Mouse (Mus musculus): ENCODE measurements around the gene Gm7861. TPM values are rescaled to one million over a fixed set of nuclear protein-coding genes. Genes with fewer than 3 reads are reported as not detected.
"Not testable (repeated sequence)": the region's sequence is repeated elsewhere in the genome, so short reads cannot be mapped to it uniquely, and the experiment has no call there.

Gene Gm7861
- polyA plus RNA-seq (2015; fragmentation: Nextera tagmentation; extraction: Ambion mirVana), result not detected in 2 replicates

DNA sequence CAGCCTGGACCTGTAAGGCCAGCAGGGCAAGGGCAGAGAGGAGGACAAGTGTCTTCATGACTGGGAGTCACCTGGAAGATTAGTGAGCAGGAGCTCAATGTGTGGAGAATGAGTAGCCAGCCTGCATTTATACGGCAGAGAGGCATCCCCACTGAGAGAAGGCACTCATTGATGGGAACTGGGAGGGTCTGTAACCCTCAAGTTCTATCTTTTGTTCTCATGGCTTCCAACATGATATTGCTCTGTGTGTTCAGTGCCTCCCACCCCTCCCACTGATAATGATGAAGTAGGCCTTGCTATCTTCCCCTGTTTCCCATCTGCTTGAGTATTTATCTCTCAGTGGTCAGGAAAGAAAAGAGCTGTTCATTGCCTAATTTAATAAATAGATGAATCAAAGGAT, at the start of gene Gm7861:
Gene Gm7861 (minus strand): TSS at position 101 of the 400 bp plus-strand sequence.
- not testable (repeated sequence) for DNase-seq (ENCODE audit: low spot score)

DNA sequence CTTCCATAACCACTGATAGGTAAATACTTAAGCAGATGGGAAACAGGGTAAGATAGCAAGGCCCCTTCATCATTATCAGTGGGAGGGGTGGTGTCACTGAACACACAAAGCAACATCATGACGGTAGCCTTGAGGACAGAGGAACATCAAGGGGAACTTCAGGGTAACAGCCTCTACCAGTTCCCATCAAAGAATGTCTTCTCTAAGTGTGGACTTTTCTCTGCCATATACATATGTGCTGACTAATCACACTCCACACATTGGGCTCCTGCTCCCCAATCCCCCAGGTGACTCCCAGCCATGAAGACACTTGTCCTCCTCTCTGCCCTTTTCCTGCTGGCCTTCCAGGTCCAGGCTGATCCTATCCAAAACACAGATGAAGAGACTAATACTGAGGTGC, 23.6 kb upstream of the Gm7861 start, which contains the start of gene Defa26:
Gene Defa26 (plus strand): TSS at position 301 of the 400 bp plus-strand sequence.
- not testable (repeated sequence) for DNase-seq (ENCODE audit: low spot score)

DNA sequence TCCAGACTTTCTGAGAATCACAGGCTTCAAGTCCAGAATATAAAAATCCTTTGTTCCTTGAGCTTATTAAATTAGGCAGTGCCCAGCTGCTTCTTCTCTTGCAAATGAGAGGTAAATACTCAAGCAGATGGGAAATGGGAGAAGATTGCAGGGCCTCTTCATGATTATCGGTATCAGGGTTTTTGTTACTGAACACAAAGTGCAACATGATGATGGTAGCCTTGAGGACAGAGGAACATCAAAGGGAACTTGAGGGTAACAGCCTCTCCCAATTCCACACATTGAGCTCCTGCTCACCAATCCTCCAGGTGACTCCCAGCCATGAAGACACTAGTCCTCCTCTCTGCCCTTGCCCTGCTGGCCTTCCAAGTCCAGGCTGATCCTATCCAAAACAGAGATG, 11.6 kb downstream of the Gm7861 start, which contains the start of gene Defa28:
Gene Defa28 (plus strand): TSS at position 301 of the 400 bp plus-strand sequence.
- not testable (repeated sequence) for DNase-seq (ENCODE audit: low spot score)

DNA sequence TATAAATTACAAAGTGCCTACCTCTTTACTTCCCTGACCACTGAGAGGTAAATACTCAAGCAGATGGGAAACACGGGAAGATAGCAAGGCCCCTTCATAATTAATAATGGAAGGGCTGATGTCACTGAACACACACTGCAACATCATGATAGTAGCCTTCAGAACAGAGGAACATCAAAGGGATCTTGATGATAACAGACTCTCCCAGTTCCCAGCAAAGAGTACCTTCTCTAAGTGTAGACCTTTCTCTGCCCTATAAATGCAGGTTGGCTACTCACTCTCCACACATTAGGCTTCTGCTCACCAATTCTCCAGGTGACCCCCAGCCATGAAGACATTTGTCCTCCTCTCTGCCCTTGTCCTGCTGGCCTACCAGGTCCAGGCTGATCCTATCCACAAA, 29.2 kb downstream of the Gm7861 start, which contains the start of gene Defa37:
Gene Defa37 (plus strand): TSS at position 301 of the 400 bp plus-strand sequence.
- DNase-seq (ENCODE audit: low spot score), result not testable (repeated sequence)

Other genes starting within 250 kb of the Gm7861 start
- gene Defa2, start 216.0 kb downstream of the Gm7861 start, polyA plus RNA-seq (2015; fragmentation: Nextera tagmentation; extraction: Ambion mirVana), result not detected in 2 replicates
- gene Defa33, start 202.7 kb downstream of the Gm7861 start, polyA plus RNA-seq (2015; fragmentation: Nextera tagmentation; extraction: Ambion mirVana), result 1.1 TPM in 1 of 2 replicates, not detected in the other
- not detected in 2 replicates for gene Defa36, start 167.1 kb downstream of the Gm7861 start, polyA plus RNA-seq (2015; fragmentation: Nextera tagmentation; extraction: Ambion mirVana)
- 0.68 and 1.3 TPM in 2 replicates for gene Gm7849, start 137.9 kb downstream of the Gm7861 start, polyA plus RNA-seq (2015; fragmentation: Nextera tagmentation; extraction: Ambion mirVana)
- gene Defa20, start 85.2 kb downstream of the Gm7861 start, polyA plus RNA-seq (2015; fragmentation: Nextera tagmentation; extraction: Ambion mirVana), result 0.41 TPM in 1 of 2 replicates, not detected in the other
- 0.41 TPM in 1 of 2 replicates, not detected in the other for gene Defa32, start 65.5 kb downstream of the Gm7861 start, polyA plus RNA-seq (2015; fragmentation: Nextera tagmentation; extraction: Ambion mirVana)
- gene Defa37, start 29.1 kb downstream of the Gm7861 start, polyA plus RNA-seq (2015; fragmentation: Nextera tagmentation; extraction: Ambion mirVana), result not detected in 2 replicates
- not detected in 2 replicates for gene Defa28, start 11.5 kb downstream of the Gm7861 start, polyA plus RNA-seq (2015; fragmentation: Nextera tagmentation; extraction: Ambion mirVana)
- gene Defa26, start 23.7 kb upstream of the Gm7861 start, polyA plus RNA-seq (2015; fragmentation: Nextera tagmentation; extraction: Ambion mirVana), result not detected in 2 replicates
- gene Defa17, start 61.3 kb upstream of the Gm7861 start, polyA plus RNA-seq (2015; fragmentation: Nextera tagmentation; extraction: Ambion mirVana), result not detected in 2 replicates
- gene Defa34, start 71.3 kb upstream of the Gm7861 start, polyA plus RNA-seq (2015; fragmentation: Nextera tagmentation; extraction: Ambion mirVana), result not detected in 2 replicates
- gene AY761184, start 109.1 kb upstream of the Gm7861 start, polyA plus RNA-seq (2015; fragmentation: Nextera tagmentation; extraction: Ambion mirVana), result 0.48 TPM in 1 of 2 replicates, not detected in the other
- gene Defa24, start 140.0 kb upstream of the Gm7861 start, polyA plus RNA-seq (2015; fragmentation: Nextera tagmentation; extraction: Ambion mirVana), result 0.59 and 0.77 TPM in 2 replicates
- 0.41 TPM in 1 of 2 replicates, not detected in the other for gene Defb50, start 229.0 kb upstream of the Gm7861 start, polyA plus RNA-seq (2015; fragmentation: Nextera tagmentation; extraction: Ambion mirVana)
- gene Defb2, start 245.4 kb upstream of the Gm7861 start, polyA plus RNA-seq (2015; fragmentation: Nextera tagmentation; extraction: Ambion mirVana), result not detected in 2 replicates

All from thymus, postnatal 0 days (tissue).